Mouse (Mus musculus): ENCODE measurements at regions not wholly inside any gene's neighbourhood (a gene's known extent, or its start where the extent isn't known, plus 50 kb on each side); places are given as distances from the start of the nearest gene placed in this dataset.
A peak's percentile ranks its signal among the peaks of the same experiment; 100 is the strongest.

- DNase-seq (ENCODE audit: low spot score in 2 of 2) = peak; percentile 5 to 11
These were observed 931.9 kb upstream of the Klhl29 start for GRCm38 (mm10) chr12:6307248-6307963.

- no peak for DNase-seq (ENCODE audit: low spot score in 2 of 2)
These were observed 912.1 kb upstream of the Klhl29 start for GRCm38 (mm10) chr12:6287622-6288021.

- DNase-seq (ENCODE audit: low spot score in 2 of 2) = no peak
These were observed 888.5 kb upstream of the Klhl29 start for GRCm38 (mm10) chr12:6263962-6264361.
